Mouse (Mus musculus): ENCODE measurements around the gene Srpk1. TPM values are rescaled to one million over a fixed set of nuclear protein-coding genes. Genes with fewer than 3 reads are reported as not detected.

Gene Srpk1
- total RNA-seq, 2 experiments from 2014 or later: 106 to 108 TPM

GRCm38 (mm10) chr17:28548550-28548949 lies 74.0 kb downstream of the Srpk1 start:
- intact Hi-C loops (cut with DNase I): no loop called here
- H3K27ac ChIP-seq: no peak overlapping the region
- TF ChIP-seq CTCF (IDR thresholded peaks at IDR 0.05): no peak
- no peak for DNase-seq (ENCODE audit: extremely low spot score in 1 of 2, low spot score in 2 of 2)
- no peak overlapping the region for H3K4me3 ChIP-seq

GRCm38 (mm10) chr17:28546925-28547324 lies 75.6 kb downstream of the Srpk1 start:
- intact Hi-C loops (cut with DNase I): no loop called here
- DNase-seq (ENCODE audit: extremely low spot score in 1 of 2, low spot score in 2 of 2): no peak
- Histone ChIP-seq H3K4me3 (no peak overlapping the region), H3K27ac (no peak overlapping the region)
- TF ChIP-seq CTCF (IDR thresholded peaks at IDR 0.05): peak; percentile 49

DNA sequence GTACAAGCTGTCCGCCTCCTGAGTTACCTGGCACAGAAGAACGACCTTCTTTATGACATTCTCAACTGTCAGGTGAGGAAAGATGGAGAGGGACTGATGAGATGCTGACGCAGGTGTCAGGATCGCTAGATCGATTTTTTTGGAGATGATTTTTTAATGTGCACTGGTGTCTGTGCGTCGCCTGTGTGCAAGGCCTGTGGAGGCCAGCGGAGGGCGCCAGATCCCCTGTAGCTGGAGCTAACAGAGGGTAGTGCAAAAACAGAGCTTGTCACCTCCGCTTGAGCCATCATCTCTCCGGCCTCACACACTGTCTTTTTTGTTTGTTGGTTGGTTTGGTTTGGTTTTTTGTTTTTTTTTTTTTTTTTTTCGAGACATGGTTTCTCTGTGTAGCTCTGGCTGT lies 84.6 kb downstream of the Srpk1 start:
- no peak overlapping the region for H3K4me3 ChIP-seq
- DNase-seq (ENCODE audit: extremely low spot score in 1 of 2, low spot score in 2 of 2): no peak
- intact Hi-C loops (cut with DNase I): no loop called here
- no peak; the same call in 1 of the 2 replicates for TF ChIP-seq CTCF (IDR thresholded peaks at IDR 0.05)
- H3K27ac ChIP-seq: no peak overlapping the region

Small RNAs within 50 kb of the gene (microRNA-seq; reads per million reads assigned to microRNA genes)
- gene Mir6969: 0 reads per million in 2 experiments

Other genes with a start within 250 kb of the Srpk1 start
- gene Fkbp5, start 105.2 kb downstream of the Srpk1 start, total RNA-seq (2021): 10 to 100 TPM; 51.5 to 54.4 TPM
- not detected for gene Armc12, start 91.9 kb downstream of the Srpk1 start, total RNA-seq (2021)
- gene Clpsl2, start 73.3 kb downstream of the Srpk1 start, total RNA-seq (2021): not detected
- gene Clps, start 61.9 kb downstream of the Srpk1 start, total RNA-seq (2021): not detected
- 1 to 10 TPM; 3.3 to 4.7 TPM for gene Lhfpl5, start 47.1 kb downstream of the Srpk1 start, total RNA-seq (2021)
- gene Slc26a8, start 67.5 kb upstream of the Srpk1 start, total RNA-seq (2021): 1 to 10 TPM; 7.4 to 7.7 TPM
- gene Mapk14, start 68.6 kb upstream of the Srpk1 start, total RNA-seq (2021): 10 to 100 TPM; 86.2 to 88.2 TPM
- gene AC170998.1, start 103.4 kb upstream of the Srpk1 start, total RNA-seq (2021): 1 to 10 TPM; 1.6 to 3.3 TPM
- gene Mapk13, start 146.6 kb upstream of the Srpk1 start, total RNA-seq (2021): 1 to 10 TPM; 1.6 to 1.7 TPM
- 10 to 100 TPM; 49.1 to 49.5 TPM for gene Brpf3, start 178.4 kb upstream of the Srpk1 start, total RNA-seq (2021)
- under 1 TPM; 0.61 to 0.66 TPM for gene Pnpla1, start 235.7 kb upstream of the Srpk1 start, total RNA-seq (2021)

All from left cerebral cortex, adult 2 months (tissue).